Mouse (Mus musculus) liver, postnatal 0 days (tissue): ENCODE results near the gene Fndc3a. TPM values are rescaled to one million over a fixed set of nuclear protein-coding genes. Genes with fewer than 3 reads are reported as not detected.

Experiments used
- ATAC-seq: fragments of 200-750 bp; cut with Nextera tagmentation; 2 replicates; pipeline ENCODE4 v1.8.0; 2017; ENCODE audit warnings: mild to moderate bottlenecking, moderate library complexity
- DNase-seq: peaks from one replicate; pipeline ENCODE4 v3.0.0-alpha.2; 2016
- H3K27ac ChIP-seq: fragments of 300-500 bp; sonication (generic); 2 replicates; pipeline ENCODE4 v1.5.1; 2014; ENCODE audit warnings: antibody characterized with exemption, moderate library complexity, mild to moderate bottlenecking, low read depth
- H3K27me3 ChIP-seq: fragments of 300-500 bp; sonication (generic); 2 replicates; pipeline ENCODE4 v1.6.1; 2014; ENCODE audit warnings: low read length, control low read depth, mixed read lengths; ENCODE audit not compliant: insufficient read depth
- H3K36me3 ChIP-seq: fragments of 300-500 bp; sonication (generic); replicated peaks from 2 replicates; pipeline ENCODE4 v1.6.1; 2014; ENCODE audit warnings: mild to moderate bottlenecking, control low read depth, low read length, moderate library complexity, mixed read lengths; ENCODE audit not compliant: insufficient read depth
- H3K4me1 ChIP-seq: fragments of 300-500 bp; sonication (generic); 2 replicates; pipeline ENCODE4 v1.6.1; 2014; ENCODE audit warnings: antibody characterized with exemption, mild to moderate bottlenecking, control low read depth; ENCODE audit not compliant: insufficient read depth
- H3K4me2 ChIP-seq: fragments of 300-500 bp; sonication (generic); 2 replicates; pipeline ENCODE4 v1.6.1; 2014; ENCODE audit warnings: low read depth, mild to moderate bottlenecking, low read length, moderate library complexity, mixed read lengths
- H3K4me3 ChIP-seq: fragments of 300-500 bp; sonication (generic); 2 replicates; pipeline ENCODE4 v1.5.1; 2014; ENCODE audit warnings: low read depth, low read length
- H3K9ac ChIP-seq: fragments of 300-500 bp; sonication (generic); replicated peaks from 2 replicates; pipeline ENCODE4 v1.6.1; 2014; ENCODE audit warnings: mild to moderate bottlenecking, moderate library complexity
- H3K9me3 ChIP-seq: fragments of 300-500 bp; sonication (generic); 2 replicates; pipeline ENCODE4 v1.6.1; 2016; ENCODE audit warnings: mild to moderate bottlenecking, control low read depth, low read length, mixed read lengths
- CTCF ChIP-seq: sonication (generic); IDR thresholded peaks from 2 replicates; pipeline ENCODE4 v1.5.1; 2016; ENCODE audit warnings: antibody characterized with exemption, low read depth
- EP300 ChIP-seq: IDR thresholded peaks from 2 replicates; pipeline ENCODE4 v1.6.1; 2016; ENCODE audit warnings: antibody characterized with exemption, low read depth, mild to moderate bottlenecking
- WGBS: fragments of 180-500 bp; shearing (Covaris S2); extraction: QIAGEN DNeasy Blood & Tissue Kit; methylation state at CpG from one replicate; pipeline ENCODE4 v1.1.7; 2014; ENCODE audit not compliant: insufficient replicate concordance; 5-methylcytosine and 5-hydroxymethylcytosine counted together
- polyA plus RNA-seq: library from polyadenylated mRNA; unstranded; fragments of >200 nt; fragmentation: Nextera tagmentation; extraction: Ambion mirVana; gene quantifications from 2 replicates; pipeline ENCODE4 v1.2.1, GENCODE M21; 2015

The Fndc3a gene
- polyA plus RNA-seq, 1 experiment from 2014 or later: 11.9 TPM

DNA sequence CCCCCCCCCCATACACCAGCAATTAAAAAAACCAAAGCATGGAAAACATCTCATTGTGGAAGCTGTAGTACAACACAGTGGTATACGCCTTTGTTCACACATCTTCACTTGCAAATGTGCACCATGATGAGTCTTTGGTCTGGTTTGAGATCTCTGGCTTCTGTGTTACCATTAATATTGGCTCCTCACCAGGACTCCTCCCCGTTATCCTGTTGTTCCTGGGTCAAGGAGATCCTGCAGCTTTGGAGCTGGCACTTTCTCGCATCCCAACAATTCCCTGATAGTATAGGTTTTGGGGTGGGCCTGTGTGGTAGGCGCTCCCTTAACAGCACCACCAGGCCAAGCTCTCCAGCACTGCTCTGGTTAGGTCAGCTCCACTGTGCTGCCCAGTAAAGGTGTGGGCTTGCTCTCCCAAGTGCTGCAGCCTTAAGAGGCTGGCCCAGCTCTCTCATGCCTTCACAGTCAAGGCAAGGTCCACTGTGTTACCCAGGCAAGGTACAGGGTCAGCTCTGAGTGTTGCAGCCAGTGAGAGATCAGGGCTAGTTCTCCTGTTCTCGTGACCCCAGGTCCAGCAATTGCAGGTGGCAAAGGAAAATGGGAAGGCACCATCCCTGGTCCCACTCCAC is 173.3 kb downstream of the Fndc3a start:
- Histone ChIP-seq H3K27ac (no peak overlapping the region), H3K27me3 (peaks cover 12% of the 10 kb centered on the region), H3K9me3 (no peaks in the 10 kb centered on the region), H3K4me2 (no peak overlapping the region), H3K9ac (no peak overlapping the region), H3K4me3 (no peak overlapping the region), H3K4me1 (peaks cover 7% of the 10 kb centered on the region), H3K36me3 (peaks cover 5% of the 10 kb centered on the region; the same call in 1 of the 2 replicates)
- ATAC-seq (no peak), DNase-seq (no peak)
- TF ChIP-seq EP300 (no peak), CTCF (no peak)
- 81% methylated on average over 5 of the region's 5 CpGs for WGBS

DNA sequence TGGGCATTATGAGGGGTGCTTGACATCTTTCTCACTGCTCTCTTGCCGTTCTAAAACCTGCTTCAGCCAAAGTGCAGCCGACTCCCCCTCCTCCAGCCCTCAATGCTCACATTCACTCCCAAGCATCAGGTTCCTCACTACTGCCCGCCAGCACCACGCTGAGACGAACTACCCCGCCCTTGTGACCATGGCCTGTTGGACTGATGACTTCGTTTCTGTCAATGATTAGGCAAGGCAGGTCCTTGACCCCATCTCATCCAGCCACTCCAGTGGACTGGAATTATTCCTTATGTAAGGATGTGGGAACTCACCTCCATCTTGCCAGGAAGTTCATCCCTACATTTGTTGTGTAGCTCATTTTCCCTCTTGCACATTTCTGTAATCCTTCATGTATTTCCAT is 175.9 kb downstream of the Fndc3a start:
- peaks cover 32% of the 10 kb centered on the region for H3K27me3 ChIP-seq
- peaks cover 7% of the 10 kb centered on the region for H3K4me1 ChIP-seq
- no peak overlapping the region for H3K4me2 ChIP-seq
- H3K4me3 ChIP-seq: no peak overlapping the region
- H3K9me3 ChIP-seq: no peaks in the 10 kb centered on the region
- no peaks in the 10 kb centered on the region; the same call in 1 of the 2 replicates for H3K36me3 ChIP-seq
- 62% methylated on average over 7 of the region's 7 CpGs for WGBS
- no peak for TF ChIP-seq CTCF
- TF ChIP-seq EP300: no peak
- no peak overlapping the region for H3K9ac ChIP-seq
- ATAC-seq: peak; percentile 64
- no peak overlapping the region for H3K27ac ChIP-seq
- no peak for DNase-seq

DNA sequence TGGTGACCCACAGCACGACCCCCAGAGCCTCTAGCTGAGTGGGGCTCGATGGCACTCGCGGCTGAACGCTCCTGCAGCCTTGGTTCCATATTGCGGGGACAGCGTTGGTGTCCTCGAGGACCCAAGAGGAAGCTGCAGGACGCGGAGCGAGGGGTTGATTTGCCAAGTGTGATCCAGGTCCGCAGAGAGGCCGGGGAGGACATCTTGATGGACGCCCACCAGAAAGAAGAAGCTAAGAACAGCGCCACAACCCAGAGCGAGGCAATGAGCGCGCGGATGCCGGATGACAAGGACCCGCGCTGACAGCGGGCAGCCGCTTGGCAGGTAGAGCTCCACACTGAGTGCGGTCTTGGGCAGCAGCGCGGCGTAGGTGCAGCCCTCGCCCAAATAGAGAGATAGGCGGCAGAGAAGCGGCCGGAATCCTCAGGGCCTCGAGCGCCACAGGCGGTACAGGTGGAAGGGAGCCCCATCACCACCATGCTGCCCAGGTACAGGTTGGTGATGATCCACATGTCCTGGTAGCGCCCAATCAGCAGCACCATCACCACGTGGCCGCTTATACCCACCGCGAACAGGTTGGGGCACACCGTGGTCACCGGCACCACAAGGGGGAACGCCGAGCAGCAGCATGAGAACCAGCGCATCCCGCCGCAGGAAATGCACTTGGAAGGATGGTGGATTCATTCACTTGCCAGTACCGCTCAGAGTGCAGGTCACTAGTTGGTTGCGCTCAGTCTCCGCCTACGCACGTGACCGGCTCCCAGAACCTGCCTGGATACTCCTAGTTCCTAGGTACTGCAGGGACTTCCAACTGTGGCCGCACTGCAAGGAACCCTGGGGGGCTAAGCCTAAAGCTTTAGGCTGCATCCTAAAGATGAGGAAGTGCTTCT is 177.5 kb downstream of the Fndc3a start:
- DNase-seq (peak; percentile 26), ATAC-seq (peak; percentile 62)
- Histone ChIP-seq H3K4me2 (peak overlapping the region; percentile 62), H3K27me3 (peaks cover 32% of the 10 kb centered on the region), H3K27ac (no peak overlapping the region), H3K4me1 (peaks cover 7% of the 10 kb centered on the region), H3K4me3 (peak overlapping the region; percentile 31), H3K36me3 (no peaks in the 10 kb centered on the region), H3K9ac (no peak overlapping the region), H3K9me3 (no peaks in the 10 kb centered on the region)
- TF ChIP-seq EP300 (no peak), CTCF (no peak)
- 3% methylated on average over 54 of the region's 54 CpGs for WGBS

DNA sequence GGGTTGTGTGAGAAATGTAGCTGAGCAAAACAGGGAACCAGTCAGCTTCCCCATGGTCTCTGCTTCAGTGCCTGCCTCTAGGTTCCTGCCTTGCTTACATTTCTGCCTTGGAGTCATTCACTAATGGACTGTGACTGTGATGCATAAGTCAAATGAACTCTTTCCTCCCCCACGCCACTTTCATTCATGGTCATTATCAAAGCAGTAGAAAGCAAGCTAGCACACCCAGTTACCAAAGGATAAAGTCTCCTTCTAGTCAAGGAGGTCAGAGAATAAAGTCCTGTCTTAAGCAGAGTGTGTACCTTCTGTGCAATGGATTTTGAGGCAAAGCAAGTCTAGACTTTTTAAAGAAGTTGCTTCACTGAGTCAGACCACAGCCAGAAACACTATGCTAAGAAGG is 182.7 kb downstream of the Fndc3a start:
- Histone ChIP-seq H3K9me3 (no peaks in the 10 kb centered on the region; the same call in 1 of the 2 replicates), H3K4me3 (no peak overlapping the region), H3K4me1 (peaks cover 4% of the 10 kb centered on the region), H3K36me3 (no peaks in the 10 kb centered on the region), H3K27me3 (peaks cover 26% of the 10 kb centered on the region), H3K4me2 (no peak overlapping the region), H3K9ac (no peak overlapping the region), H3K27ac (no peak overlapping the region)
- DNase-seq: no peak
- 85% methylated on average over 1 of the region's 1 CpGs for WGBS
- ATAC-seq: no peak
- TF ChIP-seq EP300 (no peak), CTCF (no peak)

DNA sequence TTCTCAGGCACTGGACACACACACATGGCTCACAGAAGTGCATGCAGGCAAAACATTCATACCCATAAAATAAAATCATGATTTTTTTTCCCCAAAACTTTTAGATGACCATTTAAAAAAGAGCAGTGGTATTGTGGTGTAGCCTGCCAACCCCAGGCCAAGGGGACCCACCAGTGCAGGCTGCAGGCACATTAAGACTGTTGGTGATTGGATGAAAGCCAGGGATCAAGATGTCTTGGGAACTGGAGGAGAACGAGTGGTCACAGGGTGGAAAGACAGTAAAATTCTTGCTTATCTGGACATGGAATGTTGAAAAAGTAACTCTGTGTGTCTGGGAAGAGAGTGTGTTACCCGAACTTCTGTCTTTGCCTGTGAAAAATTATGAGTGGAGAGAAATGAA is 190.2 kb downstream of the Fndc3a start:
- Histone ChIP-seq H3K9ac (no peak overlapping the region), H3K27me3 (no peaks in the 10 kb centered on the region), H3K27ac (no peak overlapping the region), H3K4me2 (no peak overlapping the region), H3K36me3 (no peaks in the 10 kb centered on the region), H3K9me3 (no peaks in the 10 kb centered on the region), H3K4me3 (no peak overlapping the region), H3K4me1 (no peaks in the 10 kb centered on the region)
- ATAC-seq (no peak), DNase-seq (no peak)
- no peak for TF ChIP-seq CTCF
- TF ChIP-seq EP300: no peak
- WGBS: 47% methylated on average over 2 of the region's 2 CpGs

DNA sequence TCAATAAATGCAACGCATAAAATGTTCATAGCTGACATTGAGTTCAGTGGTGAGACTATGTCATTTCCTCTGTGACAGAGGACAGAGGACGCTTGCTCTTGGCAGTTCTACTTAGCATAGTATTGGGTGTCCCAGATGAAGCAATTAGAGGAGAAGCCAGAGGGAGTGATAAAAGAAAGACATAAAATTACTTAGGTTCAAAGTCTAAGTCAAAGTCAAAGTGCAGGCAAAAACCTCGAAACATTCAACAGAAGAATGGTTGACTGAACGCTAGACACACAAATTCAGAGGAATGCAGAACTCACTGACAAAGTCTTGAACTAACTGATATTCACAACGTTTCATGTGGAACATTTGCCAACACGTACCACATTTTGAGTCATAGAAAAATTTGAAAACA is 191.0 kb downstream of the Fndc3a start:
- no peak for ATAC-seq
- H3K27ac ChIP-seq: no peak overlapping the region
- no peaks in the 10 kb centered on the region for H3K9me3 ChIP-seq
- H3K27me3 ChIP-seq: no peaks in the 10 kb centered on the region
- H3K4me1 ChIP-seq: no peaks in the 10 kb centered on the region
- TF ChIP-seq EP300 (no peak), CTCF (no peak)
- H3K9ac ChIP-seq: no peak overlapping the region
- H3K4me2 ChIP-seq: no peak overlapping the region
- H3K36me3 ChIP-seq: no peaks in the 10 kb centered on the region
- no peak overlapping the region for H3K4me3 ChIP-seq
- DNase-seq: no peak
- 61% methylated on average over 6 of the region's 6 CpGs for WGBS
